Mouse (Mus musculus) limb, embryonic 14.5 days (tissue): ENCODE measurements around the gene Rab11fip4. TPM values are rescaled to one million over a fixed set of nuclear protein-coding genes. Genes with fewer than 3 reads are reported as not detected.

Experiments
- ATAC-seq: fragments of 200-750 bp; cut with Nextera tagmentation; 2 replicates; pipeline ENCODE4 v1.8.0; 2017; ENCODE audit warnings: low read depth, moderate number of reproducible peaks, moderate TSS enrichment; ENCODE audit not compliant: low FRiP score
- DNase-seq: peaks from one replicate; pipeline ENCODE4 v3.0.0-alpha.2; 2015; ENCODE audit warnings: low spot score
- H3K27ac ChIP-seq: fragments of 300-500 bp; sonication (generic); replicated peaks from 2 replicates; pipeline ENCODE4 v1.5.1; 2014; ENCODE audit warnings: low read depth, mild to moderate bottlenecking, low read length, moderate library complexity, mixed read lengths
- H3K27me3 ChIP-seq: fragments of 300-500 bp; sonication (generic); 2 replicates; pipeline ENCODE4 v1.6.1; 2014; ENCODE audit warnings: low read length, mixed read lengths; ENCODE audit not compliant: control insufficient read depth, insufficient read depth
- H3K36me3 ChIP-seq: fragments of 300-500 bp; sonication (generic); 2 replicates; pipeline ENCODE4 v1.6.1; 2014; ENCODE audit warnings: mild to moderate bottlenecking, low read length, moderate library complexity, mixed read lengths; ENCODE audit not compliant: control insufficient read depth, insufficient read depth
- H3K4me1 ChIP-seq: fragments of 300-500 bp; sonication (generic); 2 replicates; pipeline ENCODE4 v1.6.1; 2014; ENCODE audit warnings: antibody characterized with exemption, low read length, mixed read lengths; ENCODE audit not compliant: control insufficient read depth, insufficient read depth
- H3K4me2 ChIP-seq: fragments of 300-500 bp; sonication (generic); replicated peaks from 2 replicates; pipeline ENCODE4 v1.6.1; 2014; ENCODE audit warnings: low read depth, mild to moderate bottlenecking, low read length, moderate library complexity; ENCODE audit not compliant: severe bottlenecking
- H3K4me3 ChIP-seq: fragments of 300-500 bp; sonication (generic); replicated peaks from 2 replicates; pipeline ENCODE4 v1.5.1; 2014; ENCODE audit warnings: low read length
- H3K9ac ChIP-seq: fragments of 300-500 bp; sonication (generic); 2 replicates; pipeline ENCODE4 v1.6.1; 2014; ENCODE audit warnings: mild to moderate bottlenecking, low read depth, low read length, moderate library complexity; ENCODE audit not compliant: severe bottlenecking
- H3K9me3 ChIP-seq: fragments of 300-500 bp; sonication (generic); 2 replicates; pipeline ENCODE4 v1.6.1; 2016; ENCODE audit warnings: low read length; ENCODE audit not compliant: control insufficient read depth
- POLR2A ChIP-seq: fragments of 200-500 bp; IDR thresholded peaks from 2 replicates; pipeline ENCODE4 v1.8.0; 2012; ENCODE audit warnings: inconsistent platforms, mild to moderate bottlenecking, moderate library complexity, borderline replicate concordance; ENCODE audit not compliant: insufficient read depth, insufficient read length; ENCODE audit errors: extremely low read depth
- WGBS: fragments of 180-500 bp; shearing (Covaris S2); extraction: QIAGEN DNeasy Blood & Tissue Kit; methylation state at CpG from one replicate; pipeline ENCODE4 v1.1.7; 2014; 5-methylcytosine and 5-hydroxymethylcytosine counted together
- polyA plus RNA-seq, 2 experiments: library from polyadenylated mRNA; depleted of rRNA in 1 of 2; stranded (reverse) in 1 of 2; unstranded in 1 of 2; fragments of >200 nt; fragmentation: Nextera tagmentation in 1 of 2; extraction: Ambion mirVana in 1 of 2; gene quantifications; 2 replicates each; pipeline versions ENCODE4 v1.2.1 to v1.2.3; 2012 to 2014

Gene Rab11fip4
- polyA plus RNA-seq, 2 experiments = 7.4 to 16.4 TPM

DNA sequence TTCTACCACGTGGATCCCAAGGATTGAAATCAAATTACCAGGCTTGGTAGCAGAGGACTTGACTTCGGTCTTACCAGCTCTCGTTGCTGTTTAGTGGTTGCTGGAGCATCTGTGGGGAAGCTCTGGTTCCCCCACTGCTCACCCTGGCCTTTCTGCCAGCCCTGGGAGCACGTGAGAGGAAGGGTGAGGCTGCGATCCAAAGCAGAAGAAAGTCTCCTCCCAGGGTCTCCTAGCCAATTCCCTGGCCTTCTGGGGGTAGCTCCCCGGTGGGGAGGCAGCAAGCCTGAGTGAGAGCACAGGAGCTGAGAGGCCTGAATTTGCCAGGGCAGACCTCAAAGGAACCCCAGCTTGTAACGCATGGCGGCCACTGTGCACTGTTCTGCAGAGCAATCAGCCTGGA lies 124.3 kb downstream of the Rab11fip4 start:
- TF ChIP-seq POLR2A = no peak
- Histone ChIP-seq H3K4me3 (no peak overlapping the region), H3K4me1 (peaks cover 18% of the 10 kb centered on the region), H3K27ac (no peak overlapping the region), H3K9me3 (no peaks in the 10 kb centered on the region), H3K4me2 (no peak overlapping the region), H3K27me3 (peaks cover 16% of the 10 kb centered on the region), H3K9ac (no peak overlapping the region), H3K36me3 (peaks cover 3% of the 10 kb centered on the region; the same call in 1 of the 2 replicates)
- WGBS = 65% methylated on average over 8 of the region's 8 CpGs
- no peak for ATAC-seq
- DNase-seq = no peak

GRCm38 (mm10) chr11:79715733-79716452 lies 124.9 kb downstream of the Rab11fip4 start:
- no peak for TF ChIP-seq POLR2A
- H3K27me3 ChIP-seq = peaks cover 12% of the 10 kb centered on the region; the same call in 1 of the 2 replicates
- no peak overlapping the region for H3K4me3 ChIP-seq
- no peak overlapping the region for H3K4me2 ChIP-seq
- no peak for ATAC-seq
- no peaks in the 10 kb centered on the region for H3K9me3 ChIP-seq
- peaks cover 3% of the 10 kb centered on the region; the same call in 1 of the 2 replicates for H3K36me3 ChIP-seq
- H3K9ac ChIP-seq = no peak overlapping the region
- H3K27ac ChIP-seq = no peak overlapping the region
- 89% methylated on average over 6 of the region's 6 CpGs for WGBS
- peaks cover 15% of the 10 kb centered on the region for H3K4me1 ChIP-seq
- no peak for DNase-seq

GRCm38 (mm10) chr11:79716453-79716749 lies 125.4 kb downstream of the Rab11fip4 start:
- Histone ChIP-seq H3K9me3 (no peaks in the 10 kb centered on the region), H3K9ac (no peak overlapping the region), H3K4me1 (peaks cover 15% of the 10 kb centered on the region), H3K4me2 (no peak overlapping the region), H3K4me3 (no peak overlapping the region), H3K27me3 (peaks cover 12% of the 10 kb centered on the region; the same call in 1 of the 2 replicates), H3K36me3 (peaks cover 3% of the 10 kb centered on the region; the same call in 1 of the 2 replicates), H3K27ac (no peak overlapping the region)
- DNase-seq (no peak), ATAC-seq (no peak)
- no peak for TF ChIP-seq POLR2A
- WGBS = 55% methylated on average over 2 of the region's 2 CpGs

DNA sequence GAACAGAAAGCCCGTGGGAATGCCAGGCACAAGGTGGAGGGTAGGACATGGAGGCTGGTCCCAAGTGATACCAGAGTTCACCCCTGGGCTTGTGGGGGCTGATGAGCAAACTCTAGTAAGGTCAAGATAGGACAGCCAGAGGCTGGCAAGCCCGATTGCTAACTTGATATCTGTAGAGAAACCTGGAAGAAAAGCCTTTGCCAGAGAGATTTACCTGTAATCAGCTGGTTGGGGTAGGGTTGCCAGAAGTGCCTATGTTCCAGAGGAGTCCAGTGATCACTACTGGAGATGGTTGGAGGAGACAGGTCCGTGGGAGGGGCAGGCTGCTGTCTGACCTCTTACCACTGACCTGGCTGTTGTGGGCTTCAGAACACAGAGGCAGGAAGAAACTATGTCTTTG lies 126.3 kb downstream of the Rab11fip4 start:
- no peak for ATAC-seq
- Histone ChIP-seq H3K4me1 (peaks cover 15% of the 10 kb centered on the region), H3K27me3 (peaks cover 11% of the 10 kb centered on the region; the same call in 1 of the 2 replicates), H3K9ac (0 out of 2 replicates have a peak overlapping the region, but pooled peaks have one; percentile 16), H3K36me3 (peaks cover 3% of the 10 kb centered on the region; the same call in 1 of the 2 replicates), H3K4me3 (no peak overlapping the region), H3K27ac (no peak overlapping the region), H3K9me3 (no peaks in the 10 kb centered on the region), H3K4me2 (no peak overlapping the region)
- no peak for DNase-seq
- no peak for TF ChIP-seq POLR2A
- 77% methylated on average over 3 of the region's 3 CpGs for WGBS

DNA sequence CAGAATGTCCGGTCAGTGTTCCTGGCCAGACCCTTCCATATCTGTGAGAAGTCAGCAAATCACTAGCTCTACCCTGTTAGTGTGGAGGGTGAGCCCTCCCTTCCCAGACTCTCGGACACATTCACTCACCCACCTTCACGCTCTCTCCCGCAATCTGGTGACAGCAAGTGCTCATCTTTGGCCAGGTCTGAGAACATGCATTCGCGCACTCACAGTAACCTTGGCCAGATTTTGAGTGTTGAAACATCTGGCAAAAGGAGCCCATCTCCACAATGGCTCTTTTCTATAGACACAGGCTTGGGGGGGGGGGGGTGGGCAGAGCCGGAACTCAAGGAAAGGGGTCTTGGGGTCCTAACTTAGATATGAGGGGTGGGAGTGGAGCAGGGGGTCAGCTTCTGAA lies 126.8 kb downstream of the Rab11fip4 start:
- TF ChIP-seq POLR2A = no peak
- Histone ChIP-seq H3K9me3 (no peaks in the 10 kb centered on the region), H3K27me3 (peaks cover 5% of the 10 kb centered on the region; the same call in 1 of the 2 replicates), H3K4me2 (no peak overlapping the region), H3K4me1 (peaks cover 15% of the 10 kb centered on the region), H3K4me3 (no peak overlapping the region), H3K9ac (0 out of 2 replicates have a peak overlapping the region, but pooled peaks have one; percentile 16), H3K36me3 (peaks cover 3% of the 10 kb centered on the region; the same call in 1 of the 2 replicates), H3K27ac (no peak overlapping the region)
- 81% methylated on average over 7 of the region's 7 CpGs for WGBS
- DNase-seq (no peak), ATAC-seq (no peak)

GRCm38 (mm10) chr11:79718202-79718601 lies 127.2 kb downstream of the Rab11fip4 start:
- peaks cover 1% of the 10 kb centered on the region; the same call in 1 of the 2 replicates for H3K27me3 ChIP-seq
- peaks cover 15% of the 10 kb centered on the region for H3K4me1 ChIP-seq
- ATAC-seq = no peak
- whole genome bisulfite sequencing = 58% methylated on average over 6 of the region's 6 CpGs
- no peaks in the 10 kb centered on the region for H3K9me3 ChIP-seq
- no peak overlapping the region for H3K27ac ChIP-seq
- no peak for TF ChIP-seq POLR2A
- no peak for DNase-seq
- H3K9ac ChIP-seq = no peak overlapping the region
- H3K4me3 ChIP-seq = no peak overlapping the region
- H3K36me3 ChIP-seq = peaks cover 3% of the 10 kb centered on the region; the same call in 1 of the 2 replicates
- H3K4me2 ChIP-seq = no peak overlapping the region
